Mouse (Mus musculus): ENCODE measurements around the gene Borcs7.

DNA sequence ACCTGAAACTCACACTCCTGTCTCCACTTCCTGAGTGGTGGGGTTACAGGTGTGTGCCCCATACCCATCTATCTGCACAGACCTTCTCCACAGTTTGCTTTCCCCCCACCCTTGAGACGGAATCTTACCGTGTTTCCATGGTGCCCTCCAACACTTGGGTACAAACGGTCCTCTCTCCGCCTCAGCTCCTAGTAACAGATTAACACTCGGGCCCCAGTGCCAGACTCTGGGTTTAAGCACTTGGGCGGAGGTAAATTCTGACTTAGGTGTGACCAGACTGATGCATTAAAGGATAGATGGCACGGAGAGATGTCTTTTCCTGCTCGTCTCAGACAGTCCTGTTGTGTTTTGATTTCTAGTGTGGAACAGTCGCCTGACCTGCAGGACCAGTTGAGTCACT lies 11.4 kb downstream of the Borcs7 start:
- no peak for TF ChIP-seq CTCF (IDR thresholded peaks at IDR 0.05; ENCODE audit: control insufficient read depth, insufficient read depth, low read length)
- no peak for TF ChIP-seq POLR2A (IDR thresholded peaks at IDR 0.05; ENCODE audit: borderline replicate concordance, control insufficient read depth, low read depth, low read length)
